Comparison of ENCODE assay signal across 10 mouse cellular contexts in genomic region chr9:61214943-61215342, GRCm38 (mm10).
DNase-seq lines count a peak whose midpoint lies in the region; ATAC-seq lines count a peak whose summit lies in the region.
"Had no signal": no experiment of that assay in that cellular context is flagged by ENCODE, and none has a peak within 500 bp of the region (broad histone marks: within the 10 kb centered on the region; RNA-seq: fewer than 3 reads in every experiment).

No protein-coding gene starts in this region.

- H3K27ac ChIP-seq in heart, embryonic 10.5 days, result no peak overlapping the region
- no peak overlapping the region for H3K27ac ChIP-seq in embryonic facial prominence, embryonic 10.5 days (replicated peaks)
- peak overlapping the region; percentile 32; the same call in 1 of the 2 replicates for H3K27ac ChIP-seq in lung, embryonic 16.5 days (ENCODE audit: low read length)

- H3K9ac ChIP-seq in lung, embryonic 16.5 days (ENCODE audit: low read length), result no peak overlapping the region

- H3K4me3 ChIP-seq in heart, embryonic 10.5 days, result no peak overlapping the region
- no peak overlapping the region for H3K4me3 ChIP-seq in embryonic facial prominence, embryonic 10.5 days
- H3K4me3 ChIP-seq in lung, embryonic 16.5 days (ENCODE audit: low read length), result no peak overlapping the region

- 61% methylated on average over 6 of the region's 6 CpGs for WGBS in heart, embryonic 10.5 days
- 55% methylated on average over 6 of the region's 6 CpGs for WGBS in embryonic facial prominence, embryonic 10.5 days
- WGBS in lung, embryonic 16.5 days, result 15% methylated on average over 6 of the region's 6 CpGs

- H3K4me2 ChIP-seq in lung, embryonic 16.5 days (ENCODE audit: low read depth, low read length), result no peak overlapping the region

- no peaks in the 10 kb centered on the region for H3K36me3 ChIP-seq in heart, embryonic 10.5 days
- no peaks in the 10 kb centered on the region for H3K36me3 ChIP-seq in embryonic facial prominence, embryonic 10.5 days (replicated peaks)
- no peaks in the 10 kb centered on the region for H3K36me3 ChIP-seq in lung, embryonic 16.5 days (ENCODE audit: control insufficient read depth, insufficient read depth, low read length)

- ATAC-seq in lung, embryonic 16.5 days (ENCODE audit: low read depth), result peak; percentile 74; the same call in 1 of the 2 replicates

- H3K9me3 ChIP-seq in heart, embryonic 10.5 days, result no peaks in the 10 kb centered on the region
- no peaks in the 10 kb centered on the region for H3K9me3 ChIP-seq in embryonic facial prominence, embryonic 10.5 days
- no peaks in the 10 kb centered on the region for H3K9me3 ChIP-seq in lung, embryonic 16.5 days (ENCODE audit: control insufficient read depth, low read length)

- peaks cover 7% of the 10 kb centered on the region; the same call in 1 of the 2 replicates for H3K4me1 ChIP-seq in heart, embryonic 10.5 days
- H3K4me1 ChIP-seq in embryonic facial prominence, embryonic 10.5 days, result peaks cover 24% of the 10 kb centered on the region
- peaks cover 5% of the 10 kb centered on the region; the same call in 1 of the 2 replicates for H3K4me1 ChIP-seq in lung, embryonic 16.5 days (replicated peaks; ENCODE audit: control insufficient read depth, insufficient read depth, low read length)

- peak; percentile 98 for DNase-seq in heart, adult 11 months
- no peak for DNase-seq in heart, embryonic 10.5 days (ENCODE audit: low spot score)
- peak; percentile 31 for DNase-seq in embryonic facial prominence, embryonic 10.5 days (ENCODE audit: low spot score)
- peak; percentile 50 for DNase-seq in heart, postnatal 25 days (ENCODE audit: low spot score)
- DNase-seq in spleen, adult 18-20 months, result no peak
- no peak for DNase-seq in cerebellum, postnatal 10 days
- DNase-seq in cerebellum, adult 18-20 months, result no peak
- DNase-seq: B cell, adult 2 months; cerebellum, adult 11 months had no signal

- H3K27me3 ChIP-seq in heart, embryonic 10.5 days (ENCODE audit: insufficient read depth, poor library complexity, severe bottlenecking), result peaks cover 97% of the 10 kb centered on the region
- H3K27me3 ChIP-seq in embryonic facial prominence, embryonic 10.5 days (replicated peaks; ENCODE audit: low read depth, poor library complexity, severe bottlenecking), result peaks cover 70% of the 10 kb centered on the region
- peaks cover 8% of the 10 kb centered on the region; the same call in 1 of the 2 replicates for H3K27me3 ChIP-seq in lung, embryonic 16.5 days (ENCODE audit: control insufficient read depth, insufficient read depth, low read depth, low read length)

- intact Hi-C loops in heart, postnatal 25 days (cut with DNase I), result loop anchor here (5.0 kb wide), 3 partner anchors 42 to 168 kb away; no protein-coding TSS in a partner anchor

Comparison
In these comparisons a context has a peak if more than half of its experiments do, and no peak if none do; other contexts are left out.
1. DNase-seq: peak in heart, adult 11 months (single experiment), embryonic facial prominence, embryonic 10.5 days (single experiment) and heart, postnatal 25 days (single experiment); none in heart, embryonic 10.5 days (single experiment), spleen, adult 18-20 months (0 of 2), cerebellum, postnatal 10 days (0 of 2) and cerebellum, adult 18-20 months (0 of 2).